Mouse (Mus musculus) ES-Bruce4 (cell line): ENCODE results near the gene Exosc3. TPM values are rescaled to one million over a fixed set of nuclear protein-coding genes. Genes with fewer than 3 reads are reported as not detected.
A peak's percentile ranks its signal among the peaks of the same experiment; 100 is the strongest.

Experiments used
- H3K27ac ChIP-seq: 2 replicates; pipeline ENCODE4 v1.5.1; 2012; ENCODE audit warnings: low read length, inconsistent platforms; ENCODE audit not compliant: insufficient read depth
- H3K27me3 ChIP-seq: 2 replicates; pipeline ENCODE4 v1.6.1; 2012; ENCODE audit warnings: mild to moderate bottlenecking, low read length, inconsistent platforms; ENCODE audit not compliant: control insufficient read depth, poor library complexity, insufficient read depth, severe bottlenecking
- H3K36me3 ChIP-seq: 2 replicates; pipeline ENCODE4 v1.6.1; 2012; ENCODE audit warnings: inconsistent platforms, mild to moderate bottlenecking, low read length, moderate library complexity; ENCODE audit not compliant: control insufficient read depth, poor library complexity, insufficient read depth, severe bottlenecking
- H3K4me1 ChIP-seq: one replicate; pipeline ENCODE4 v1.8.1; 2011; ENCODE audit warnings: low read length; ENCODE audit not compliant: control insufficient read depth, insufficient read depth
- H3K4me3 ChIP-seq: 2 replicates; pipeline ENCODE4 v1.5.1; 2011; ENCODE audit warnings: low read depth, mild to moderate bottlenecking, low read length
- H3K9ac ChIP-seq: 2 replicates; pipeline ENCODE4 v1.6.1; 2012; ENCODE audit warnings: low read depth, mild to moderate bottlenecking, inconsistent platforms; ENCODE audit not compliant: poor library complexity, severe bottlenecking
- H3K9me3 ChIP-seq: replicated peaks from 2 replicates; pipeline ENCODE4 v1.6.1; 2012; ENCODE audit warnings: mild to moderate bottlenecking, low read length, inconsistent platforms; ENCODE audit not compliant: control insufficient read depth, poor library complexity, insufficient read depth, severe bottlenecking
- CTCF ChIP-seq: IDR thresholded peaks from one replicate; pipeline ENCODE4 v1.8.1; 2011; ENCODE audit warnings: low read depth, low read length
- EP300 ChIP-seq: IDR thresholded peaks from 2 replicates; pipeline ENCODE4 v1.6.1; 2011; ENCODE audit warnings: low read depth, low read length; ENCODE audit not compliant: insufficient read depth
- POLR2A ChIP-seq: IDR thresholded peaks from one replicate; pipeline ENCODE4 v1.8.1; 2011; ENCODE audit warnings: low read length; ENCODE audit not compliant: insufficient read depth
- polyA plus RNA-seq: library from polyadenylated mRNA; stranded (reverse); fragments of >200 nt; gene quantifications from 2 replicates; pipeline ENCODE4 v1.2.4, GENCODE M21; 2011; ENCODE audit warnings: low read depth; ENCODE audit not compliant: missing spikeins, insufficient read depth, insufficient read length

Gene Exosc3
- polyA plus RNA-seq, 1 experiment = 73.4 TPM

DNA sequence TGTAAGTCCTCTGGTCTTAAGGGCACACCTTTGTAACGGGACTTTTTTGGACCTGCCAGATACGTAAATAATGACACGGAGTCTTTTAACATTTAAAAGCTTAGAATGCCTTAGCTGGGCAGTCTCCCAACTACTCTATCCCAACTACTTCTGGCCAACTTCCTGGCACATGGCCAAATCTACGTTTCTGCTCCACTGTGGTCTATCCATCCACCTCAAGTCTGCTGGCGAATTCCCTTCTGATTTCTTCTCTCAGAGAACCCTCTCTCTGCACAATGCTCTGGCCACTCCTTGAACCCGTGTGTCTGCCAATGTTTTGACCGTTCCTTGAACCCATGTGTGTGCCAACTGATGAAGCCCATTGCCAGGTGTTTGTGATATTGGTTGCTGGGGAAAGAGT is 11.4 kb downstream of the Exosc3 start:
- Histone ChIP-seq H3K4me3 (no peak overlapping the region), H3K27ac (no peak overlapping the region), H3K27me3 (no peaks in the 10 kb centered on the region), H3K36me3 (no peaks in the 10 kb centered on the region), H3K9me3 (no peaks in the 10 kb centered on the region; the same call in 1 of the 2 replicates), H3K9ac (no peak overlapping the region), H3K4me1 (no peaks in the 10 kb centered on the region)
- TF ChIP-seq EP300 (no peak), CTCF (no peak), POLR2A (no peak)

DNA sequence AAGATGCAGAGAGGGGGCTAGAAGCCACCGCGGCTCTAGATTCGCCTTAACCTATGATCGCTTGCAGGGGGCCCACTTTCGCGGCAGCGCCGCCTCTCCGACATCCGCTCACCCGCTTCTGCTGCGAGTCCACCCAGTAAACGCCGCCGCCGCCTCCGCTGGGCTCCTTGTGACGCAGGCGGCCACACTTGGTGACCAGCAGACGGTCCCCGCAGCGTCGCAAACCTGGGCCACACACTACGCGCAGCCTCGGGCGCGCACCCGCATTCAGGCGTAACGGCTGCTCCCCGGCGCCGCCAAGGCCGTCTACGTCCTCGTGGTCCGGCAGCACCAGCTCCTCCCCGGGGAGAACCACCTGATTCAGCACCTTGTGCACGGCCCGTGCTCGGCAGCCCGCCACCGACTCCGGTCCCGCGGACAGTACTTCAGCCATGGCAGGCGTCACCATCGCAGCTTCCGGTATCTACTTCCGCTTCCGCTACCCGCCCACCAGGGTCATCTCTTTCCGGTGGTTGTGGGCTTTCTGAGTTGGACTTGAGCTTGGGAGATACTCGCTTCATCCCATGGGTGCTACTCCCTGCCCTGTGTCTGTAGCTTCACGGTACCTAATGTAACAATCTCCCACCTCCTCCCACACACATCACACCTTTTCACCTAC is 22.2 kb downstream of the Exosc3 start:
- Histone ChIP-seq H3K27me3 (no peaks in the 10 kb centered on the region), H3K9ac (peak overlapping the region; percentile 83), H3K9me3 (no peaks in the 10 kb centered on the region), H3K27ac (no peak overlapping the region), H3K4me1 (no peaks in the 10 kb centered on the region), H3K36me3 (peaks cover 7% of the 10 kb centered on the region), H3K4me3 (peak overlapping the region; percentile 87)
- no peak for TF ChIP-seq EP300
- TF ChIP-seq CTCF = no peak
- TF ChIP-seq POLR2A = peak; percentile 77

DNA sequence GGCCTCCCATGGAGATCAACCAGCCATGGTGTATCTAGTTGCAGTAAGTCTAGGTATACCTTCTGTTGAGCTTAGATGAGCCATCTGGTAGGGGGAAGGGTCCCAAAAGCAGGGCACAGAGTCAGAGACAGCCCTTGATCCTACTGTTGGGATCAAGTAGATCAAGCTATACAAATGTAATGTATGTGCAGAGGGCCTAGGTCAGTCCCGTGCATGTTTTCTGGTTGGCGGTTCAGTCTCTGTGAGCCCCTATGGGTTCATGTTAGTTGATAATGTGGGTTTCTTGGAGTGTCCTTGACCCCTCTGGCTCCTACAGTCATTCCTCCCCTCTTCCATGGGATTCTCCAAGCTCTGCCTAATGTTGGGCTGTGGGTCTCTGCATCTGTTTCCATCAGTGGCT is 31.5 kb downstream of the Exosc3 start:
- H3K4me3 ChIP-seq = no peak overlapping the region
- H3K36me3 ChIP-seq = peaks cover 4% of the 10 kb centered on the region; the same call in 1 of the 2 replicates
- no peaks in the 10 kb centered on the region for H3K4me1 ChIP-seq
- no peak overlapping the region for H3K27ac ChIP-seq
- H3K9ac ChIP-seq = no peak overlapping the region
- no peaks in the 10 kb centered on the region for H3K27me3 ChIP-seq
- no peak for TF ChIP-seq CTCF
- no peak for TF ChIP-seq EP300
- no peak for TF ChIP-seq POLR2A
- H3K9me3 ChIP-seq = no peaks in the 10 kb centered on the region

DNA sequence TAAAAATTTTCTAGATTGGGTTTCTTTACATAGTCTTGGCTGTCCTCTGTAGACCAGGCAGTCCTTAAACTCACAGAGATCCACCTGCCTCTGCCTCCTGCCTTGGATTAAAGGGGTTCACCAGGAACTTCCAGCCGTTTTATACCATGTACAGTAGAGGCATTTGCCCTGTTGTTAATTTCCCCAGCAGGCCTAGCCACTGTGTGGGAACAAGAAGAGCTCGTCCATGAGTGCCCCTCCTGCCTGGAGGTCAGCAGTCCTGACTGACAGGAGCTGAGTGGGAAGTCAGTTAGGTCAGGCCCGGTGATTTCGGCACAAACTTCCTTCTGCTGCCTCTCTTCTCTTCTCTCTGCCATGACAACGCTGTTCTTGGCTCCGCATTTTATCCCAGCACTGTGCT is 33.9 kb downstream of the Exosc3 start:
- Histone ChIP-seq H3K36me3 (0 out of 2 replicates have a peak, but pooled peaks cover 3% of the 10 kb centered on the region), H3K27me3 (no peaks in the 10 kb centered on the region)
- TF ChIP-seq EP300 (no peak), POLR2A (no peak), CTCF (no peak)

DNA sequence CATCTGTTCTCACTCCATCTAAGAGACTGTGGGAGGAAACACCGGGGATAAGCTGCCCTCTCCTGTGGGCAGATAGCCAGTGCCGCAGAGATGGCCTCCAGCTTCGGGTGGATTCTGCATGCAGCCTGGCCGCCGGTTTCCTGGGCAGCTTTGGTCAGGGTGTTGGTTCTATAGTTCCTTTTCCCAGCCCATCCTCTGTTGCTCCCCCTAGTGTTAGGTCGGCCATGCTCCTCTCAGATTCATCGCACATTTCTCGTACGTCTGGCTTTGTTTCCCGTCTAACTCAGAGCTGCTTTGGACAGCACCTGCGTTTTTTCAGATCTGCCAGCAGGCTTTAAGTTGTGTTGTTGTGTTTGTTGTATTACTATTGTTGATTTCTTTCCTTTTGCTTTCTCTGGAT is 34.5 kb downstream of the Exosc3 start:
- no peak overlapping the region for H3K27ac ChIP-seq
- no peak overlapping the region for H3K4me3 ChIP-seq
- no peaks in the 10 kb centered on the region for H3K9me3 ChIP-seq
- H3K36me3 ChIP-seq = 0 out of 2 replicates have a peak, but pooled peaks cover 3% of the 10 kb centered on the region
- H3K9ac ChIP-seq = no peak overlapping the region
- H3K27me3 ChIP-seq = no peaks in the 10 kb centered on the region
- TF ChIP-seq POLR2A = no peak
- no peak for TF ChIP-seq EP300
- peak; percentile 75 for TF ChIP-seq CTCF
- no peaks in the 10 kb centered on the region for H3K4me1 ChIP-seq

More for the DNA sequence above, 33.9 kb downstream of the Exosc3 start:
- no peak overlapping the region for H3K27ac ChIP-seq
- no peak overlapping the region for H3K4me3 ChIP-seq
- H3K9ac ChIP-seq = no peak overlapping the region
- H3K4me1 ChIP-seq = no peaks in the 10 kb centered on the region
- H3K9me3 ChIP-seq = no peaks in the 10 kb centered on the region

DNA sequence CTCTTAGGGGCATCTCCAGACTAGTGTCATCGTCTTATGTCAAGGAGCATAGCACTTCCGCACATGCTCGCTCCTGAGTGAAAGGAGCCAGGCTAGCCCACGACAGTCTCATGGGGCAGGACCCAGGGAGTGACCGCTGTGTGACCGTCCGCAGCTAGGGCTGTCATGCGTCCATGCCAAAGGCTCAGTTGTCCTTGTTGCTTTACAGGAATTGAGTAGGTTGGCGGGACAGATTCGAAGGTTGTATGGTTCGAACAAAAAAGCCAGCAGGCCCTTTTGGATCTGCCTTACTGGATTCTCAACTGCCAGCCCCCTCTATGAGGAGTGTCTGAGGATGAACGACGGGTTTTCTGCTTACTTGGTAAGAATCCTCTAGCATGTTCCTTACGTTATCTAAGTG is 37.0 kb downstream of the Exosc3 start:
- TF ChIP-seq EP300 (no peak), POLR2A (no peak), CTCF (no peak)
- H3K4me1 ChIP-seq = no peaks in the 10 kb centered on the region
- H3K4me3 ChIP-seq = no peak overlapping the region
- no peak overlapping the region for H3K27ac ChIP-seq
- H3K27me3 ChIP-seq = no peaks in the 10 kb centered on the region
- no peaks in the 10 kb centered on the region for H3K9me3 ChIP-seq
- H3K36me3 ChIP-seq = peaks cover 11% of the 10 kb centered on the region
- H3K9ac ChIP-seq = no peak overlapping the region
